Mouse (Mus musculus) hematopoietic multipotent progenitor cell, adult 10-12 weeks (in vitro differentiated cells): ENCODE results near the gene Rbm20. TPM values are rescaled to one million over a fixed set of nuclear protein-coding genes. Genes with fewer than 3 reads are reported as not detected.

ENCODE experiments used
- polyA plus RNA-seq: library from polyadenylated mRNA; stranded (reverse); fragments of >175 nt; gene quantifications from 2 replicates; pipeline ENCODE4 v1.2.3, GENCODE M21; 2012; ENCODE audit warnings: low replicate concordance

Rbm20 gene
- 0.05 and 0.10 TPM in 2 replicates for polyA plus RNA-seq

GRCm38 (mm10) chr19:53676718-53677634, at the start of gene Rbm20:
TSS of gene Rbm20 (plus strand) at chr19:53677306.

GRCm38 (mm10) chr19:53892061-53892460, 215.0 kb downstream of the Rbm20 start, which contains the start of gene Pdcd4:
TSS of gene Pdcd4 (plus strand) at chr19:53892231.

Other genes starting within 250 kb of the Rbm20 start
- 13.9 and 28.4 TPM in 2 replicates for gene Dusp5, start 148.2 kb upstream of the Rbm20 start, polyA plus RNA-seq
- 23.8 and 62.7 TPM in 2 replicates for gene Nutf2-ps1, start 88.2 kb upstream of the Rbm20 start, polyA plus RNA-seq
- 12.8 and 15.8 TPM in 2 replicates for gene Smc3, start 76.9 kb upstream of the Rbm20 start, polyA plus RNA-seq
- 68.5 and 94.8 TPM in 2 replicates for gene Pdcd4, start 214.9 kb downstream of the Rbm20 start, polyA plus RNA-seq